Mouse (Mus musculus) layer of hippocampus, postnatal 36 days (tissue): ENCODE measurements around the gene Mrpl23. TPM values are rescaled to one million over a fixed set of nuclear protein-coding genes. Genes with fewer than 3 reads are reported as not detected.
A peak's percentile ranks its signal among the peaks of the same experiment; 100 is the strongest.

ENCODE experiments used
- DNase-seq, 2 experiments: peaks; one replicate each; pipeline ENCODE4 v3.0.0; 2022
- total RNA-seq, 2 experiments: library from RNA; stranded (reverse); gene quantifications; 2 replicates each; pipeline ENCODE4 v1.2.3; 2021

Mrpl23 gene
- total RNA-seq, result 10 to 100 TPM in 1 of 2 experiments, 1 to 10 TPM in 1; 4.8 to 13.8 TPM

DNA sequence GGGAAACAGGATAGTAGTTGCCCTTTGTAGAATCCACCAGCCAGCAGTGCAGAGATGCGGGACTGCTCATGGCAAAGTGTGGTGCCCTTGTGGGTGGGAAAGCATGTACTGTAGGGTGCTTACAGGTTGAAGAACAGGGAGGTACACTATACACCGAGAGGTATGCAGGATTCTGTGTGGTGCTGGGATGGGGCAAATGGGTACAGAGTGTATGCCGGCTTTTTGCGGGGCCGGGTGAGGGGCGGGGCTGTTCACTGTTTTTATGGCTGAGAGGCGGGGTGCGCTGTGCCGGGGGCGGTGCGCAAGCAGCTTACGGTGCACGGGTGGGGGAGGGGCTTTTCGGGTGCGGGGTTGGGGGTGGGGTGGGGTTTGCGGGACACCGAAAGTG, at the start of gene Mrpl23:
TSS of gene Mrpl23 (plus strand) at position 16 of the 388 bp plus-strand sequence.
- DNase-seq, result peak in 1 of 2 experiments; percentile 18

DNA sequence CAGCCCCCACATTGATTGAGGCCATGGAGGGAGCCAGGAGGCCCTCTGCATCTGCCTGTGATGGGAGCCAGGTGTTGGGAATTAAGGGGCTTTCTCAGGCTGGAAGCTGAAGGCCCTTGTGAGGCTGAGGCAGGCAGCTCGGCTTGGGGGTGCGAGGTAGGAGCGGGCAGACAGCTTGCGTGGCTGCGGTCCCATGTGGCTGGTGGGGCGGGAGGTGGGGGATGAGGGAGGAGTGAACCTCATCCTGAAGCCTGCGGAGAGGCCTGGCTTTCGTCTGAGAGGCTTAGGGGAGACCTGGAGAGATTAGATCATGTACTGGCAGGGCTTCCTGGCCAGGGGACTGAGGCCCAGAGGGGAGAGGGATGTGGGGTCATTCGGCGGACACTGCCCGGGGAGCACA, 49.4 kb upstream of the Mrpl23 start:
- no peak for DNase-seq

DNA sequence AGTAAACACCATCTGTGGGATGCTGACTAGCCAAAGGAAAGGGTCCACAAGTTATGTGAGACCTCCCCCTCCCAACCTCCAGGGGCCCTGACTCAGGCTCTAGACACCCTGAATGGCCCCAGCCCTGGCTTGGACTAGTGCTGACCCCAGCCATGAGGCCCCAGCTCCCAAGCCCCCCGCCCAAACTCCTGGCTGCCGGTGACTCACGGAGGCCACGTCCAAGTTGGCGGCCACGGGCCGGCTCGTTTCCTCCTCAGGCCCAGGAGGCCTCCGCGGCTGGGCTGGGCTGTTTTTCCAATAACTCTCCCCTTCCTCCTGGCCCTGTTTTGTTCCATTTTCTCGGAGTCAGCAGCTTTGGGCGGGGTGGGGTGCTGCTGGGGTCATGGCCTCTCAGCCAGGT, 47.7 kb upstream of the Mrpl23 start:
- DNase-seq, result no peak

DNA sequence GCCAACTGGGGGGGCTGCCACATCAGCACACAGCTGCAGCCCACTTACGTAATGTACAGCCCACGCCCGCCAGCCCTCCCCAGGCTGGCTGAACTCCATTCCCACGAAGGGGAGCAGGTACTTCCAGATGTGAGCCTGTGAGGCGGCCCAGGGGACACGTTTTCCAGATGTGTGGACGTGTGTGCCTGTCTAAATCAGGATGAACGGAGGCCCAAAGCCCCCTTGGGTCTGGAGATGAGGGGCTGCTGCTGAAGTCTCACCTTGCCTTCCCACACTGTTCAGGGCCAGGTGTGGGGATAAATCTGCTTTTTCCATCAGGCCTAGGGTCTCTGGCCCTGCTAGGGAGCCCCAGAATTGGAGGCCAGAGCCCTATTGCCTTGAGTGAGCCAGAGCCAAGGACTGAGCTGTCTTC, 45.7 kb upstream of the Mrpl23 start:
- no peak for DNase-seq

DNA sequence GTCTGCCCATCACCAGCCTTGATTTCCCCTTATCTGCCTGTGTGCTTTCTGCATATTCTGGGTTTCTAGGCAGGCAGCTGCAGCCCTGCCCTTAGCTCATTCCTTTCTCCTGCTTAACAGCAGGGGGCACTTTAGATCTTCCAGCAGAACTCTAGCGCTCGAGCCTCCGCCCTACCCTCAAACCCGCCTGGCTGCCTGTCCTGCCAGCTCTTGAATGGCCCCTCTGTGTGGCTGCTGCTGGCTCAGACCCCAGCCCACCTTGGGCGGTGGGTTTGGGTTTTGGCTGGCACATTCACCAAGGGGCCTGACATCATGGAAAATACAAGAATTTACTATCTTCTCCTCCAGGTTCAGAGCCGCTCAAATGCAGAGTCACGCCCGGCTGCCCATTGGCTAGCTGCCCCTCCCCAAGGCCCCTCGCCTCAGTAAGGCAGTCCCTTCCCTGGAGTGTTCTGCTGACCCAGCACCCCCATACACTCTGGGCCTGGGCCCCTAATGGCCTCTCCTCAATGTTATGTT, 45.1 kb upstream of the Mrpl23 start:
- DNase-seq, result peak; percentile 36 to 42

DNA sequence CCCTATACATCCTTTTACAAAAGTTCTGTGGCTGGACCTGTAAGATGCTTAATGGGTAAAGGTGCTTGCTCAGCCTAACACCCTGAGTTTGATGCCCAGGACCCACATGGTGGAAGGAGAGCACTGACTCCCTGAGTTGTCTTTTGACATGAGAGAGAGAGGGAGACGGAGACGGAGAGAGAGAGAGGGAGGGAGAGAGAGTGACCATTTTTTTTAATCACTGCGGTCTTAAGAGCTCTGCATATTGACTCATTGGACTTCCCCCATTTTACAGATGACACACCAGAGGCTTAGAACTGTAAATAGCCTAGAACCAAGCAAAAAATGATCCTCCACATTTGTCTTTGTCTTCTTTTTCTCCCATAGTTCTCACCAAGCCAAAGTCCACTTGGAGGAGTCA, 44.4 kb upstream of the Mrpl23 start:
- DNase-seq, result no peak

DNA sequence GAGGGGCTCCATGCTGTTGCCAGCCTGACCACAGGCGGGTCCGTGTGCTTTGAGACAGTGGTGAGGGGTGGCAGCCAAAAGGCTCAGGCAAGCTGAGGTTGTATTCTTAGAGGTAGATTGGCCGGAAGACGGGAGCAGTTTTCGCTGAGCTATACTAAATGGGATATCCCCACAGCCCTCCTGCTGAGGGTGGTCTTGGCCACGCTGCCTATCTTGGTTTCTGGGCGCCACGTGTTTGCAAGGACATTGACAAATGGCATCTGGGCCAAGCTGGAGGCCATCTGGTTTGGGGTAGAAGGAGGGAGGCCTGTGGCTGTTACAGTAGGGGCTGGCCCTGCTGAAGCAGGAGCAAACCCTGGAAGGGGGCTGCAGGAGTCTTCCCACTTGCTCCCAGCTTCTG, 39.0 kb upstream of the Mrpl23 start:
- DNase-seq, result no peak

DNA sequence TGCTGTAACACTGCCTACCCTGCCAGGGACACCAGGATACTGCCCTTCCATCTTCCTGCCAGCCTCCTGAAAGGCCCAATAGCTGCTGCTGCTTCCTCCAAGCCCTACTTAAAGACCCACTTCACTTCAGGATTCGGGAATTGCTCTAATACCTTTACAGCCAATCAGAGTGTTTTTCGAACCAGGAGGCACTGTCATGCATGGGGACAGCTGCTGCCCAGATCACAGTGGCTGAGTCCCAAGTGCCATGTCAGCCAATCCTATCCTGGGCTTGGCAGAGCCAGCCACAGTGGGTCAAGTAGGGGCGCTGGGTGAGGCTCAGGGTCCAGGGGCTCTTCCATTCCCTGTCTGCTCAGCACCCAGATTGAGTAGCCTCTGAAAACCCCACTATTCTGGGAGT, 36.3 kb upstream of the Mrpl23 start:
- DNase-seq, result no peak

DNA sequence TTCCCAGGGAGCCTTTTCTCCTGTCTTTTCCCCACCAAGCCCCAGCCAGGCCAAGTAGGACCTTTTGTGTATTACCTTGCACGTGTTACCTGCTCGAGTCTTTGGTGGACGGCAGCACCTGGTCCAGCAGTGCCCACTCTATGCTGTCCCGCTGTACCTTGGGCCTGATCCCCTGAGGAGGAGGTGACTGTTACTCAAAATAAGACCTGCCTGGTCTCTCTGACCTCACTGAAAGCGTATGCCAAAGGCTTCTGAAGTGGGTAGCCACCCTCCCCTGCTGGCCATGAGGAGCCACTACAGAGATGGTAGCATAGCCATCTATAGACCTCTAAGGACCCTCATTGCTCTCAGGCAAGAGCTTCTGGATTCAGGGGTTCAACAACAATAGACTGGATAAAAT, 35.7 kb upstream of the Mrpl23 start:
- DNase-seq, result no peak

DNA sequence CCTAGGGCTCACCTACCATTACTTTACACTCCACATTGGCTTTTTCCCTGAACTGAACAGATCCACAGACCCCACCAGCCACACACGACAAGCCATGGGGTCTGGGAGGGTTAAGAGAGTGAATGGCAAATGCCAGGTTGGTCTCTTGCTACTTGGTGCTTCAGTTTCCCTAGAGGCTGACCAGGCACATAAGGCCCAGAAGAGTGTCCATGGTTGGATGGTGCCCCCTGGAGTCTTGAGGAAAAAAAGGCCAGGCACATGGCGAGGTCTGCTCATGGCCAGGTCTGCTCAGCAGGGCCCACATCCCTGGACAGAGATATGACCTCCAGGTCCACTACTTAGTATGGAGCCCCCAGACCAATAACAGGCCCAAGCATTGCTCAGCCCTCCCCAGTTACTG, 34.7 kb upstream of the Mrpl23 start:
- no peak for DNase-seq

DNA sequence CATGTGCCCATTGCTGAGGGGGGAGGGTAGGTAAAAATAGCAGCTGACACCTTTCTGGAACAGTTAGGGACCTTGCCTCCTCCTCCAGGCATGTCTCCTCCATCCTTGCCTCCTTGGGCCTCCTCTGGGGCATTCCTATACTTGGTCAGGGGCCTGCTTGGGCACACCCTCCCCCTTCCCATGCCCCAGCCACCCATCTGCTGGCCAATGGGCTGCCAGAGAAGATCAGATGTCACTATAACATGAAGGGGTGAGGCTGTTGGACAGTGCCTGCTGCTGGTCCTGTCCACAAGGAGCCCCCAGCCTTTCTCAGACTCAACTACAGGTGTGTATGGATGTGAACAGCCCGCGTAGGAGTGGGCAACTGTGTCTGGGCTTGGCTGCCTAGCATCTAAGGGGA, 33.9 kb upstream of the Mrpl23 start, which contains the start of gene Tnnt3:
TSS of gene Tnnt3 (plus strand) at position 262 of the 400 bp plus-strand sequence.
- DNase-seq, result no peak

DNA sequence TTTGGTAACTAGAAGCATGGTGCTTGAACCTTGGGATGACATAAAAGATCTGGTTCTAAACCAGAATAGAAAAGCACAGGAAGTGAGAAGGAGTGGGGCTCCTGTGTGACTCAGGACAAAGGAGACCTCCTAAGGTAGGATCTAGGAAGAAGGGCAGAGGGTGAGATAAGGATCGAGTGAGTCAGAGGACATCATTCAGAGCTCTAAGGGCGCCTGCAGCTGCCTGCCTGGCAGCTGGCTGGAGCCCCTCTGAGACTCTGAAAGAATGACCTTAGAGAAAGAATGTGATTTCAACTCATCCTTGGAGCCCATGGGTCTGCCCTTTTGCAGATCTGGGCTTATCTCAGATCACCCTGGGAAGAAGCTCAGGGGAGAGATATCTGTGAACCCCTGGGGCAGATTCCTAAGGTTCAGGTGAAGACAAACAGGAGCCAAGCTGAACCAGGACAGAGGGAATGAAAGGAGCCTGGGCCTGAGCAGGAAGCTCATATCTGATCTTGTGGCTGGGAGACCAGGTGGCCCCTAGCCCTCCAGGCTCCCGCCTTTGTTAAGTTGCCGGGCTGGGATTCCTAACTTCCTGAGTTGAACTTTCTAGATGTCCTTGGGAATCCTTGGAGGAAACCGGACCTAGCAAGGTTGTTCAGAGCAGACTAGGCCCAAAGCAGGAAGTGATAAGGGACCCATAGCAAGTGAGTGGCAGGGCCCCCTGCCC, 33.3 kb upstream of the Mrpl23 start:
- no peak for DNase-seq

DNA sequence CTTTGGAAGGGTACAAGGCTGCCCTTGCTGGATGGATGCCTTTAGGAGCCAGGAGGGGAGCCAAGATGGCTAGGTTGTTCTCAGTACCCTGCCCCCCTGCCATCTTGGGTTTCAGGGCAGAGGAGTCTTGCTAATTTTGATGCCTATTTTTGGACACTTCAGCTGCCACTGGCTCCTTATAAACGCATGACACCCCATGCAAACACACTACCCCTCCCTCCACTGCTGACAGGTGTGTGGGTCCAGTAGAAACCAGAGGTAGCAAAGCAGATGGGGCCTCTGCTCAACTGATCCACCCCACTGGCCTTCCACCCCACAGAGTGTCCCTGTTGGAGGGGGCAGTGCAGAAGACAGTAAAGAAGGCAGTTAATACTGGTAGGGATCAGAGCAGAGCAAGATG, 32.5 kb upstream of the Mrpl23 start:
- no peak for DNase-seq

DNA sequence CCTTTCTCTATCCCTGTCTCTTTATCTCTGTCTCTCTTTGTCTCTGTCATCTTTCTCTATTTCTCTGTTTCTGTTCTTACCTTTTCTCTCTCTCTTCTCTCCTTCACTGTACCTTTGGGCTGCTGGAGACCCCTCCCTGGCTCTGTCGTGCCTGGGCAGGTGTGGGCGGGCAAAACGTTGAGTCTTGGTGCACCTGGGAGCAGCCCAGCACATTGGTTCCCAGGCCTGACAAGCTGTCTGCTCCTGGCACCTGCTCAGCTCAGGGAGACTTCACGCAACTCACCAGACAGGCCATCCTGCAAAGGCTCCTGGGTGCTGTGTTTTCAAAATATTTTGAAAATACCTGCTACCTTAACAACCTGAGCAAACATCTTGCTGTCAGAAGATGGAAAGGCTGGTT, 29.3 kb upstream of the Mrpl23 start:
- no peak for DNase-seq

DNA sequence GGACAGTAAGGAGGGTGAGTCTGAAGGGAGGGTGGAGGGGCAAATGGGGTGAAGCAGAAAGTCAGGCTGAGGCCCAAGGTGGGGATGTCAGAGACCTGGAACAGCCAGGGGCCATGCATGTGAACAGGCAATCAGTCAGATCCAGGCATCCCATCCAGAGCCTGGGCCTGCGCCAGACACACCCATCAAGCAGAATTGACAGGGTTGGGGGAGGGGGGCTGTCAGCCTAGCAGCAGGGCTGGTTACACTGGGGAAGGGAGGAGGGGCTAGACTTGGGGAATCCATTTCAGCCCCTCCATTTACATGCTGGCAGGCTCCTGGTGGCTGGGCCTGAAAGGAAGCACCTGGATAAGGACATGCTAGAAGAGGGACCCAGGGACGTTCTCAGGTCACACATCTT, 26.5 kb upstream of the Mrpl23 start:
- DNase-seq, result no peak

DNA sequence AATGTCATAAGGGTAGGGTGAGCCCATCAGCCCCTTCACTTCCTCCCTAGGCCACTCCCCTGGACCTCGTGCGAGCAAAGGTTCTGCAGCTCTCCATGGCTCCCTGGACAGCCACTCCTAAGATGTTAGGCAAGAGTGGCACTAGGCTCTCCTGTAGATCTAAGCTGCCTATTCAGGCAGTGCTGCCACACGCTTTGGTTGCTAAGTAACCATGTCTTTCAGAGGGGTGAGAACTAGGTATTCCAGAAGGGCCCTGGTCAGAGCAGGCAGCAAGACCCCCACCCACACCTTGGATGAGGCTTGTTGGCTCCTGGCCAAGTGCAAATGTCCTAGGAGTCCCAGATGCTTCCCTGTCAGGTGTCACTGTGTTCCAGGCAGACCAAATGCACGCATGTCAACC, 26.0 kb upstream of the Mrpl23 start:
- DNase-seq, result no peak

DNA sequence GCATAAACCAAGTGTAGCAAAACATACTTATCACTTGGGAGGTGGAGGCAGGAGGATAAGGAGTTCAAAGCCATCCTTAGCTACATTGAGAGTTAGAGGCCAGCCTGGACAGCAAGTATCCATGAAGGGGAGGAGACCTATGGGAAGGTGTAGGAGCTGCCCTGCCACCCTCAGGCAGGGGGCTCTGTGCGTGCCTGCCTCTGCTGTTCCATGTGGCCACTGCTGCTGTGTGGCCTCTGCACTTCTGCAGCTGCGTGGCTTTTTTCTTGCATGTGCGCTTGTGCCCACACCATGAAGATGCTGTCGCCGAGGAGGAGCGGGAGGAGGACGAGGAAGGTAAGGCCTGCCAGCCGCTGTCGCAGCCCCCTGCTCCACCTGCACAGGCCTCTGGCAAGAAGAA, 25.0 kb upstream of the Mrpl23 start:
- DNase-seq, result no peak

DNA sequence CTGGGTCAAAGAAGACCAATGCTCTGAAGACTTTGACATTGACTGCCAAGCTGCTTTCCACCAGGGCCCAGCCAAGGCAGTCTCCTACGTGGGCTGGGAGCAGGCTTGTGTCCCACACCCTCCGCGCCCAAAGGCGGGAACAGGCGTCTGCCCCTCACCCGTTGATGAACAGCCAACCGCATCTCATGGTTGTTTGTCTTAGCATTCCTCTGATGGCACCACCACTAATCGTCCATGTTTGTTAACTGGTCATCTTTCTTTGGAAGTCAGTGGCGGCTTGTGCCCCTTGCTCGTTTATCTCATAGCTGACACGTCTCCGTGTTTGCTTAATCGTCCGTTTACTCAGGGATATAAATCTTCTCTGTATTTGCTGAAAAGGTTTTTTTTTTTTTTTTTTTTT, 23.0 kb upstream of the Mrpl23 start:
- no peak for DNase-seq

DNA sequence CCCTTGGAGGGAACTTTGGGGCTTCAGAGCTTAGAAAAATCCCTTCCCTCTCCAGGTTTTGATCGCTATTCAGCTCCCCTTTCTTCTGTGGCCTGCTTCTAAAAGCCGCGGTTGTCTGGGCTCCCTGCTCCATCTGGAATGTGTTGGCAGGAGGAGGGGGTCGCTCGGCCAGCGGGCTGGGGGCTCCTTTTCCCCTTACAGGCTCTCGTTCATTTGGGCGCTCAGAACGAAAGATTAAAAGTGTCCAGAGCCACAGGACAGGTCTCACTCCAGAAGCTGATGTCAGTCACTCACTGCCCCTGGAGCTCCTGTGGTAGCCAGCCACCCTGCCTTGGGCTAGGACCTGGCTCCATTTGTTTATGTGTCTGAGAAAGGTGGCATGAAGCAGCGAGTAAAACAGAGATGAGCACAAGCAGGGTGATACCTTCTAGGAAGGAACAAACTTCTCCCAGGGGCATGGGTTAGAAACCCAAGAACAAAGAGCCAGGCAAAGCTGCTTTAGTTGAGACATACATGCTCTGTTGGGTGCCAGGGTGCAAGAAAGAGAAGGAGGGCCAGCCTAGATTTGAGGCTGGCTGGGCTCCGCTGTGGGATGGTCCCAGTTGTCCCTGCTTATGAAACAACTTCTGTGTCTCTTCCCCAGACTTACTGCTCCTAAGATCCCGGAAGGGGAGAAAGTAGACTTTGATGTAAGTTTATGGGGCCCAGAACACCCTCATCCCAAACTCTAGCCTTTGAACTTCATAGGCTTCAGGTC, 22.3 kb upstream of the Mrpl23 start:
- DNase-seq, result no peak

DNA sequence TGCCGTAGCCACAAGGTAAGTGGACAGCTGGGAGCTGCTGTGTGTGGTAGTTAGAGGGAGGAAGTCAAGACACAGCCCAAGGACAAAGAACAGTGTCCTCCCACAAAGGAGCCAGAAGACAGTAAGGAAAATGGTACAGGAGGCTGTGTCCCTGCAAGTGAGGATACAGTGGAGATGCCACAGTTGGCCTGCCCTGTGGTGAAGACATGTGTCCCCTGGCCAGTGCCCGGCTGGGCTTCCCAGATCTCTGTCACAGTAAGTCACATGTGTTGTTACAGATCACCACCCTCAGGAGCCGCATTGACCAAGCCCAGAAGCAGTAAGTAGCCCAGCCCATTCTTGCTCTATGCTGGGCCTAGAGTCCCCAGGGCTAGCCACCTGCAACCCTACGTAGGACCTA, 18.4 kb upstream of the Mrpl23 start:
- DNase-seq, result no peak

DNA sequence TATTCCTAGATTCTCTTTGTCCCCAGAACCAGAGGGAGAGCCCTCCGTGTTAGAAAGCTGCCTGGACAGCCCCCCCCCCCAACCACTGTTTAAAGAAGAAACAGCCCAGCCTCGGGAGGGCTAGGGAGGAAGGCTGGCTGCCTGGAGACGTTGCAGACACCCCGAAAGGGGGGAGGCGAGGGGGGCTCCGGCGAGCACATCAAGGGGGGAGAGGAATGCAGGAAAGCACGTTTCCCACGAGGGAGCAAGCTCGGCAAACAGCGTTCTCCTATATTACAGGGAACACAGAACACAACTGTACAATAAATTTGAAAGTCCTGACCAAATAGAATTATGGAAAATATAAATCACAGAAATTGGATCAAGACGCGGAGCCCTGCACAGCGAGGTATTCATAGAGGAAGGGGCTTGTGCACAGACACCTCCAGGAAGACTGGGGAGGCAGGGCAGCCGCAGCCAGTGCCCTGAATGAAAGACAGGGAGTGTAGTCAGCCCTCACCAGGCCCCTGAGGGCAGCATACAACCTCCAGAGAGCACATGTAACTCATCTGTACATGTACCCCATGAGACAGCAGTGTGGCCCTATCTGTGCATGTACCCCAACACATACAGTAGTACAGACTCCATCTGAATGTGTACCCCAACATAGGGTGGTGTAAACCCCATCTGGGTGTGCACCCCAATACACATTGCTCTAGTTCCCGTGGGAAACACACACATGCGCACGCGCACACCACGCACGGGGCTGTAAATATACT, 16.1 kb upstream of the Mrpl23 start:
- DNase-seq, result no peak

DNA sequence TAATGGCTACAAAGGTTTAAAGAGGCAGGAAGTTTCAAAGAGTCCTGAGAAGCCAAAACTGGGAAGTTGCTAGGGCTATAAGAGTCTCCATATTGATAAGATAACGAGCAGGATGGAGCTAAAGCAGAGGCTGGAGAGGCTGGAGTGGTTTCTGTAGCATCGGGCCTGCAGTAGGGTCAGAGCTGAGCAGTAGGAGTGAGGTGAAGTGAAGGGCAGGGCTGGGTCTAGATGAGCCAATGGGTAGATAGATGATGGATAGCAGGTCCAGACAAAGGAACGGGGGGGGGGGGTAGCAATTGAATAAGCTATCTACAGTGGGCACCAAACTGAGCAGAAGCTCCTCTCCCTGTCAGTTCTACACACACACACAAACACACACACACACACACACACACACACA, 15.0 kb upstream of the Mrpl23 start:
- no peak for DNase-seq

DNA sequence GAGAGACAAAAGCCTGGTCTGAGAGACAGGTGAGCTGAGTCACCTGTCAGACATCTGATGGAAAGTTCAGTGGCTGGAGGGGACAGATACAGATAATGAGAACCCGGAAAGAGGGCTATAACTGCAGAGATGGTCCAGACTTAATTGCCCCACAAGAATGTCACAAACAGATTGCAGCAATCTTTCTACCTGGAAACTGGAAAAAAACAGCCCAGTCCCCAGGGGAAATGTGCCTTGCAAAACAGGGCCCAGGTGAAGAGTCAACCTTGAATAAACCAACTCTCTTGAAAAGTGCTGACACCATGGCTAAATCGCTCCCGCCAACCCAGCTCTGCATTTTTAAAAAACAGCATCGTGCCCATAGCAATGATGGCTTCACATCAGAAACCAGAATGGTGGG, 12.2 kb upstream of the Mrpl23 start:
- no peak for DNase-seq
